Mouse (Mus musculus) C3H10T1/2 (cell line): ENCODE data around the gene Impdh2. TPM values are rescaled to one million over a fixed set of nuclear protein-coding genes. Genes with fewer than 3 reads are reported as not detected.

Experiments used
- polyA plus RNA-seq, 2 experiments: library from polyadenylated mRNA; unstranded; fragments of >200 nt; fragmentation: generic; extraction: Trizol; gene quantifications; one replicate each; pipeline ENCODE4 v1.2.1; 2012; ENCODE audit warnings: missing spikeins in 2 of 2

The Impdh2 gene
- 100 to 1,000 TPM; 210 to 374 TPM for polyA plus RNA-seq

DNA sequence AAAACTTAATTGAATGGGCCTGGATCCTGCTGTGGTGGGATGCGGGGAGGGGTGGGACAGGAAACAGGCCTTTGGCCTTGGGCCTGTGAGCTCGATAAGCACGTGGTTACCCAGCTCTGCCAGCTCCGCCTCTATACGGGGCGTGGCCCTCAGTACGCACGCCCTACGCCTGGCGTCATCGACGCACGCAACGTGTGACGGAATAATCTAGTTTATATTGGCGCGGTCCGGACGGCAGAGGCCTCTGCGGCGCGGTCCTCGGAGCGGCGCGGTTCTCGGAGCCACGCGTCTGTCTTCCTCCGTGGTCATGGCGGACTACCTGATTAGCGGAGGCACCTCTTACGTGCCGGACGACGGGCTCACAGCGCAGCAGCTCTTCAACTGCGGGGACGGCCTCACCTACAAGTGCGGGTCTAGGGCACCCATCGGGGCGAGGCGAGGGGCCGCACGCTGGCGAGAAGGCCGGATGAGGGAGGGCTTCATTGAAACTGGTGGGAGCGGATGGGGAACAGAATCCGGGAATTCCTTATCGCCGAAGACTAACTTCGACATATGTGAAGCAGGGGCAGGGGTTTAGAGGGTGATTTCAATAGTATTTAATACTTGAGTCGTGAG is at the start of gene Impdh2:
Gene Impdh2, plus strand, starts transcription at position 60 of the 615 bp plus-strand sequence.

GRCm38 (mm10) chr9:108516380-108517251 is 43.5 kb upstream of the Impdh2 start, which contains the start of gene Qrich1:
Gene Qrich1, plus strand, starts transcription at chr9:108516806.

GRCm38 (mm10) chr9:108566815-108567776 is 7.0 kb downstream of the Impdh2 start, which contains the start of gene Ndufaf3:
Gene Ndufaf3, minus strand, starts transcription at chr9:108567434.

GRCm38 (mm10) chr9:108569381-108570206 is 9.5 kb downstream of the Impdh2 start, which contains the start of gene Dalrd3:
Gene Dalrd3, plus strand, starts transcription at chr9:108569886.

GRCm38 (mm10) chr9:108578545-108579343 is 18.7 kb downstream of the Impdh2 start, which contains the start of gene Wdr6:
Gene Wdr6, minus strand, starts transcription at chr9:108578739.

GRCm38 (mm10) chr9:108596998-108597764 is 37.1 kb downstream of the Impdh2 start, which contains the start of gene P4htm:
Gene P4htm, minus strand, starts transcription at chr9:108597667.

Other genes starting within 250 kb of the Impdh2 start
- gene Gpx1, start 221.4 kb upstream of the Impdh2 start, polyA plus RNA-seq = 100 to 1,000 TPM; 786 to 822 TPM
- 10 to 100 TPM; 68.6 to 96.9 TPM for gene Usp4, start 212.4 kb upstream of the Impdh2 start, polyA plus RNA-seq
- gene 1700102P08Rik, start 167.5 kb upstream of the Impdh2 start, polyA plus RNA-seq = under 1 TPM; 0.04 to 0.35 TPM
- not detected for gene Ccdc36, start 131.8 kb upstream of the Impdh2 start, polyA plus RNA-seq
- gene BC048562, start 123.8 kb upstream of the Impdh2 start, polyA plus RNA-seq = not detected
- 10 to 100 TPM; 28.0 to 46.0 TPM for gene Ccdc71, start 99.8 kb upstream of the Impdh2 start, polyA plus RNA-seq
- 1 to 10 TPM; 1.4 to 9.8 TPM for gene Klhdc8b, start 98.7 kb upstream of the Impdh2 start, polyA plus RNA-seq
- gene Lamb2, start 80.5 kb upstream of the Impdh2 start, polyA plus RNA-seq = 100 to 1,000 TPM in 1 of 2 experiments, 1 to 10 TPM in 1; 9.4 to 170 TPM
- gene Usp19, start 69.7 kb upstream of the Impdh2 start, polyA plus RNA-seq = 10 to 100 TPM; 21.0 to 70.4 TPM
- 100 to 1,000 TPM; 170 to 180 TPM for gene Qars, start 52.6 kb upstream of the Impdh2 start, polyA plus RNA-seq
- 10 to 100 TPM in 1 of 2 experiments, 1 to 10 TPM in 1; 5.6 to 45.1 TPM for gene Qrich1, start 43.5 kb upstream of the Impdh2 start, polyA plus RNA-seq
- 10 to 100 TPM; 11.3 to 25.8 TPM for gene Ndufaf3, start 7.1 kb downstream of the Impdh2 start, polyA plus RNA-seq
- gene Dalrd3, start 9.6 kb downstream of the Impdh2 start, polyA plus RNA-seq = 100 to 1,000 TPM; 174 to 202 TPM
- 100 to 1,000 TPM in 1 of 2 experiments, 10 to 100 TPM in 1; 32.7 to 139 TPM for gene Wdr6, start 18.5 kb downstream of the Impdh2 start, polyA plus RNA-seq
- 1 to 10 TPM in 1 of 2 experiments, under 1 TPM in 1; 0.50 to 3.4 TPM for gene P4htm, start 37.4 kb downstream of the Impdh2 start, polyA plus RNA-seq
- gene Arih2, start 89.1 kb downstream of the Impdh2 start, polyA plus RNA-seq = 10 to 100 TPM in 1 of 2 experiments, 1 to 10 TPM in 1; 7.1 to 18.8 TPM
- gene Slc25a20, start 101.8 kb downstream of the Impdh2 start, polyA plus RNA-seq = 10 to 100 TPM in 1 of 2 experiments, 1 to 10 TPM in 1; 5.9 to 25.6 TPM
- gene Prkar2a, start 129.0 kb downstream of the Impdh2 start, polyA plus RNA-seq = 1 to 10 TPM; 2.9 to 7.0 TPM
- 10 to 100 TPM; 11.8 to 81.0 TPM for gene Ip6k2, start 223.5 kb downstream of the Impdh2 start, polyA plus RNA-seq
- gene Nckipsd, start 248.1 kb downstream of the Impdh2 start, polyA plus RNA-seq = 1 to 10 TPM; 5.8 to 9.2 TPM